Mouse (Mus musculus): ENCODE data around the gene Wbp1.

DNA sequence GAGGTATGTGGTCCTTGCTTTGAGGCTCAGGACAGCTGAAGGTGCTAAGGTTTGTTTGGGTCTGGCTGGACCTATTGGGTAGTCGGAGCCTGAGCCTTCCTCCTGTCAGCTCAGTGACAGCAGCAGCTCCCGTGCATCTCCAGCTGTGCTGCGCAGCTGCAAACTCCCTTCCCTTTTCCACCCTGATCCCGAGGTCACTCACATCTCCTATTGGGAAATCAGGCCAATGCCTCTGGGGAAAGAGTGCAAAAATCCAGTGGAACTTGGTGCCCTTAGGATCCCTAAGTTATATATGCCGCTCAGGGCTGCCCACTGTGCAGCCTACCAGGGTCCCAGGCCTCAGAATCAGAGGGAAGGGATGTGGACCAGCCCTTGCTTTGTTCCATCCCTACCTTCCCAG is 37.9 kb downstream of the Wbp1 start:
- TF ChIP-seq POLR2A (IDR thresholded peaks at IDR 0.05; ENCODE audit: insufficient read length, low read depth) (no peak), POLR2AphosphoS2 (IDR thresholded peaks at IDR 0.05; ENCODE audit: insufficient read length, low read depth) (no peak), TCF12 (IDR thresholded peaks at IDR 0.05; ENCODE audit: insufficient read depth, poor library complexity, severe bottlenecking) (no peak), MAX (IDR thresholded peaks at IDR 0.05; ENCODE audit: low read depth) (no peak), REST (IDR thresholded peaks at IDR 0.05; ENCODE audit: insufficient read depth, insufficient read length) (no peak), USF1 (IDR thresholded peaks at IDR 0.05; ENCODE audit: low read depth) (no peak), E2F4 (IDR thresholded peaks at IDR 0.05; ENCODE audit: insufficient read depth) (no peak), MYOG (IDR thresholded peaks at IDR 0.05; ENCODE audit: control insufficient read depth in 1 of 3, insufficient read depth in 1 of 3, insufficient read length in 2 of 3, low read depth in 2 of 3) (no peak), SRF (IDR thresholded peaks at IDR 0.05; ENCODE audit: control insufficient read depth, insufficient read length, low read depth) (no peak)
